Mouse (Mus musculus) heart, adult 9 months (tissue): ENCODE results near the gene Ajuba.
A peak's percentile ranks its signal among the peaks of the same experiment; 100 is the strongest.

Source experiments
- DNase-seq, 2 experiments: peaks; one replicate each; pipeline ENCODE4 v3.0.0; 2022; ENCODE audit warnings: low spot score in 2 of 2

Gene Ajuba

DNA sequence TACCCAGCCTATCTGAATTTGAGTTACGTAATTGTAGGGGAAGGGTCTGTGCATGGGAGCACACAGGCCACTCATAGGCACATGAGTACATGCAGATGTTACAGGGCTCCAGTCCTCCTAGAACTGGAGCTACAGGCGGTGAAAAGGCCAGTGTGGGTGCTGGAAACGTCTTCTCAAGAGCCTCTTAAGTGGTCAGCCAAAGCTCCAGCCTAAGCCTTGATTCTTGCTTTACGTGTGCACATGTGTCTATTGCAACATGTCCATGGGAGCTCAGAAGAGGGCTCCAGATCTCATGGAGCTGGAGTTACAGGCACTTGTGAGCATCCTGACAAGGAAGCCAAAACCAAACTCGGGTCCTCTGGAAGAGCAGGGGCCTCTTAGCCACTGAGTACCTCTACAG, 32.7 kb downstream of the Ajuba start:
- no peak for DNase-seq

DNA sequence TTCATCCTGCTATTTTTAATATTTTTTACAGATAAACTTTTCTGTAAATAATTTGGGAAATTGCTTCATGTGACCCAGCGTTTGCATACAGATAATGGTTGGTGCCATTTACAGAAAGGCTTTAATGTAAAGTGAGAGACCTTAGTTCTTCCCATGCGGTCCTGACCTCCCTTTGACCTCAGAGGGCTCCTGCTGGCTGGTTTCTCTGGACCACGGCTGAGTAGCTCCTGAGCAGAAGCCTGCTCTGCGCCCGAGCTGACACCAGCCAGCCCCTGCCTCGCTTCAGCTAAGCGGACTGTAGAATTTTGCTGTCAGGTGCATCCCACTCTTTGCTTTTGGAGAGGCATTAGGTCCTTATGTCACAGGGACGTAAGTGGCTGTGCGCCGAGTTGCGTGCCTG, 36.6 kb downstream of the Ajuba start:
- DNase-seq: no peak

DNA sequence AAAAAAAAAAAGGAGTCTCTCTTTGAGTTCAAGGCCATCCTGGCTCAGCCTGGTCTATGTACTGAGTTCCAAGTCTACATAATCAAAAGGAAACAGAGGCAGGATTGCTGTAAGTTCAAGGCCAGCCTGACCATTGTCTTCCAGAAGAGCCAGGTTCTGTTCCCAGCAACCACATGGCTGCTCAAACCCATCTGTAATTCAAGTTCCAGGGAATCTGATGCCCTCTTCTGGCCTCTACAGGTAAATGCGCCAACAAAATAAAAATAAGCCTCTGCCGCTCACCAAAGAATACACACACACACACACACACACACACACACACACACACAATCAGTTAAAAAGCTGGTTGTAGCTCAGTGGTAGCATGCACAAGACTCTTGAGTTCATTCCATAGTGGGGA, 38.8 kb downstream of the Ajuba start:
- DNase-seq: no peak

DNA sequence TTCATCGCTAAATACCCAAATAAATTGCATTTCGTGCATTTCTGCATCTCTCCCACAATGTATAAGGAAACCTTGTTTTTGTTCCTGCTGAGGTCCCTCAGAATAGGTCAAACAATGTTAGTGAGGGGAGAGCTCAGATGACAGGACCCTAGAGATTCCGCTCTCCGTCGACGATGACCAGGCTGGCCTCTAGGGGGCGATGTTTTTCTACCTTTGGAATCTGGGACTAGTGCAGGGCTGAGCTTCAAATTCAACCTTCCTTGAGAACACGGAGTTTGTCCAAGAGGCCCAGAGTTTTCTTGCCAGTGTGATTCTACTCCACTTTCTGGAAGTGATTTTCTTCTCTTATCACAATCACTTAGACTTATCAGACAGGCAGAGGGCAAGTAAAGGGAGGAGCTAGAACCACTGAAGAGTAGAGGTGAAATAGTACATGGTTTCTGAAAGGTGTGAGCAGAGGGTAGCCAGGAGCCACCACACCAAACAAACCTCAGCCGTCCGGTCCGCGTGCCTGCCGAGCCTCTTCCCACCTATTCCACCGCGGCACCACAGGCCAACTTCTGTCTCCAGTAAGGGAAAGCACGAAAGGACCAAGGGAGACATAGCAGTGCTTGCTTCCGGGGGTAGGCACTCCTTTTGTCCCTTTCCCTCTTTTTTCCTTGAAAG, 48.8 kb downstream of the Ajuba start:
- peak; percentile 47 to 74 for DNase-seq

DNA sequence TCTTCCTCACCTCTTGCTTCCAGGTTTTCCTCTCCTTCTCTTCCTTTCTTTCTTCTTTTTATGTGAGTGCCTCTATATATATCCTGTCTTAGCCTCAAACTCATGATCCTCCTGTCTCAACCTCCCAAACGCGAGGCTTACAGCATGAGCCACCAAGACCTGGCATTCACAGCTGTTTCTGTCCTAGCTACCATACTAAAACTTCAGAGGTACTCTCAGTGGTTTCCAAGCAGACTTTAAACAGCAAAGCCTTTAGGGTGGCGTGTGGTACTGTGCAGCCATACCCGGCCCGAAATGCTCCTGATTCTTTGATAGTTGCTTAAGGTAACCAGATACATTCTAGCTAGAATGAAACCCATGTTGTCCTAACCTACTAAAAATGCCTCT, 49.4 kb downstream of the Ajuba start:
- DNase-seq: no peak

DNA sequence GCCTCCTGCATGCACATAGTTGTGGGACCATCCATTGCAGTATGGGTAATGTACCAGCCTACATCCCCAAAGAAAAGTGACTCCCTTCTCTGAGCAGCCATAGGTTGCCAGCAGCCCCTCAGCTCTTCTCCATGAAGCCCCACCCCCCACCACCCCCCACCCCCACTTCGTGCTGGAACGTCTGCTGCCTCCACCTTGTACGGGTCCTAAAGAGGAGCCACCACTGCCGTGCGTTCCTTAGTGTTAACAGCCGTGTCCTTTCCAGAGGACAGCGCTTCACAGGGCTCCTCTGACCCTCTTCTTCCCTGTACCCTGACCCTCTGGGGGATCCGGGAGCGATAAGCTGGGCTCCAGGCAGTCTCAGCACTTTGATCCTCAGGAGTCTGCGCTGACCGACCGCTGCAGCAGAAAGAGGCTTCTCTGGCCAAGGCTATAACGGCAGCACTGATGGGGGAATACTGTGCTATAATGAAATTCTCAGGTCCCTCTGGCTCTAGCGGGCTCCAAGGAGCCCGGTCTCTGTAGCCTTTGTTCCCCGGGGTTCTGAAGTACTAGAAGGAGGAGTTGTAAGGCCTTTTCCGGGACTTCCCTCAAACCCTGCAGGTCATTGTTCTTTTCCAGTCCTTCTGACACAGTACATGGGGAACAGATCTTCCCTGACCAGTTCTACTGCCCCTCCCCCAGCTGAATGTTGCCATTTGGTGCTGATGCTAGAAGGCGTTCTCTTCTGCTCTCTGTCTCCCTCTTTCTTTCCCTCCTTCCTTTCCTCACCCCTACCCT, 49.9 kb downstream of the Ajuba start:
- no peak for DNase-seq

DNA sequence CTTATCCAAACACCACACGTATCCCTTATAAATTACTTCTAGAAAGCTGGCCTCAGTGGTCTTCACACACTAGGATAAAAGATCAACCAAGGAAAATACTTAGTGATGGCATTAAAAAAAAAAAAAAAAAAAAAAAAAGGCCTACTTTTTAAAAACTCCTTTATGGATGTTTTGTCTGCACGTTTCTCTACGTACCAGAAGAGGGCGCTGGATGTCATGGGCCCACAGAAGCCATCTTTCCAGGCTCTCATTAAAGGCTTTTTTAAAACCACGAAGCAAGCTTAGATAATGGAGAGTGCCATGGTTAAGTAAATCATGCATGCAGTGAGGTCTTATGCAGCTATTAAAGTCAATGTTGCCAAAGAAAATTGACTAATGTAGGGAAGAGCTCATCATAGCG, 53.8 kb downstream of the Ajuba start:
- no peak for DNase-seq
